Mouse (Mus musculus): ENCODE results near the gene Pla2r1. TPM values are rescaled to one million over a fixed set of nuclear protein-coding genes. Genes with fewer than 3 reads are reported as not detected.

Pla2r1 gene
- polyA plus RNA-seq, 1 experiment from 2014 or later = 0.50 TPM

DNA sequence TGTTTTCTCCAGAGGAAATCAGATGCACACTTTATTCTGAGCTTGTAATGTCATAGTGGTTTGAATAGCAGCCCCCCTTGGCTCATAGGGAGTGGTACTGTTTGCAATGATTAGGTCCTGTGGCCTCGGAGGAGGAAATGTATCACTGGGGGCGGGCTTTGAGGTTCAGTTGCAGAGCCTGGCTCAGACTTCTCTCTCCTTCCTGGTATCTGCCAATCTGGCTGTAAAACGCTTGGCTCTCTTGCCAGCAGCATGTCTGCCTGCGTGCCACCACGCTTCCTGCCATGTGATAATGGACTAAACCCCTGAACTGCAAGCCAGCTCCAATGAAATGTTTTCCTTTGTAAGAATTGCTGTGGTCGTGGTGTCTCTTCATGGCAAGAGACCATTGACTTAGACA, 103.4 kb downstream of the Pla2r1 start:
- WGBS (ENCODE audit: missing documents) = 12% methylated on average over 5 of the region's 6 CpGs
- no peaks in the 10 kb centered on the region for H3K79me2 ChIP-seq (ENCODE audit: inconsistent target)
- no peak overlapping the region for H3K4me3 ChIP-seq (ENCODE audit: inconsistent target)
- no peaks in the 10 kb centered on the region for H3K36me3 ChIP-seq (ENCODE audit: inconsistent target)
- no peak overlapping the region for H3K27ac ChIP-seq

DNA sequence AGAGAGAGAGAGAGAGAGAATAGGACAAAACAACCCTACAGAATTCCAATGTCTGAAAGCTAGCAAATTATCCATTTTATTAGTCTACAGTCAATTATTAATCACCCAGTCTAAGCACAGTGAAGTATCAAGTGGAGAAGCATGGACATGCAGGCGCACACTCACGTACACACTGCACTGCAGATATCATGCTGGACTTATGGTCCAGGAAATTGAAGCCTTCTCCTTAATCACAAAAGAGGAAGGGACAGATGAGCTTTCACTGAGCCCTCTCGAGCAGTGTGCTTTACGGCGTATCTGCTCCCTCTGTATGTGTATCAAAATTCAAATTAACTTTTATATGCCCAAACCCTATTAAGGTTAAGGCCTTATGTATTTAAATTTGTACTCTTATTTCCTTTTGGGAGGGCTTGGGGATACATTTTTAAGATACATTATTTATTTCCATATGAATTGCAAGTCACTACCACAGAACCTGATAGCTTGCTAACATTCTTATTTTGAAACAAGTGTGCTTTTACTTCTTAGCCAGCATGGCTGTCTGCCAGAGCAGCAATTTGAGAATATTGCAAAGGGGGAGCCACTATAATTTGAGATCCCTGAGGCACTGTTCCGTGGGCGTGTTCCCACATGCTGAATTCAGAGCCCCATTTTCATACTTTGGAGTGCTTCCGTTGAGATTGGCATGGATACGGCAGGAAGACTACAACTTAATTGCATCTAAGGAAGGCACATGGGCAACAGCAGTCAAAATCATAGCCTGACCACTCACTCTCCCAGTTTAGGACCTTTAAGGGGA, 108.2 kb downstream of the Pla2r1 start:
- Histone ChIP-seq H3K27ac (no peak overlapping the region), H3K36me3 (ENCODE audit: inconsistent target) (no peaks in the 10 kb centered on the region), H3K79me2 (ENCODE audit: inconsistent target) (no peaks in the 10 kb centered on the region), H3K4me3 (ENCODE audit: inconsistent target) (no peak overlapping the region)
- WGBS (ENCODE audit: missing documents) = 79% methylated on average over 9 of the region's 9 CpGs

DNA sequence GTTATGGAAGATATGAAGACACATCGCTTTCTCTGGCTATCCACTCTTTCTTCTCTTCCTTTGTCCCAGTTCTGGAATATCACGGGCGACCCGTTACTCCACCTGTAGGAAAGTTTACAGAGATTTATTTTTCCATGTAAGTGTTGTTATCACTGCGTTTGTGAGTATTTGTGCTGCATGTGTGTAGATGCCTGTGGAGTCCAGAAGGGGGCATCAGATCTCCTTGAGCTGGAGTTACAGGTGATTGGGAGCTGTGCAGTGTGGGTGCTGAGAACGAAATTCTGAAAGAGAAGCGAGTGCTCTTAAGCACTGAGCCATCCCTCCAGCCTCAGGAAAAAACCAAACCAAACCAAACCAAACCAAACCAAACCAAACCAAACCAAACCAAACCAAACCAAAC, 109.8 kb downstream of the Pla2r1 start:
- Histone ChIP-seq H3K27ac (no peak overlapping the region), H3K79me2 (ENCODE audit: inconsistent target) (no peaks in the 10 kb centered on the region), H3K36me3 (ENCODE audit: inconsistent target) (no peaks in the 10 kb centered on the region), H3K4me3 (ENCODE audit: inconsistent target) (no peak overlapping the region)
- 95% methylated on average over 6 of the region's 7 CpGs for whole genome bisulfite sequencing (ENCODE audit: missing documents)

DNA sequence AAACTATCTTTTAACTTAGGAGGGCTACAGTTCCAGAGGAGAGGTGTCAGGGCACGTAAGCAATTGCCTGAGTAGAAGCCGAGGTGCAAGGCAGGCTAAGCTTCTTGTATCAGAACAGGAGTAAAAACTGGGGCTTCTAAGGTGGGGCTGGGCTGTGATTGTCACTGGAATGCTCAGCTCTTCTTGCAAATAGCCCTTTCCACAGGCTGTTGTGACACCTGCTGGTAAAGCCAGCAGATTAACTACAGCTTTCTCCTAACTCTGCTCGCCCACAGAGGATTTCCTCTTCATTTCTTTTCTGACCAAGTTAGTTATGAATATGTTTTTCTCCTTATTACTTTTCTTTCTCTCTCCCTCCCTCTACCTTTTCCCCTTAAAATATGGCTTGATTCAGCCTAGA, 111.2 kb downstream of the Pla2r1 start:
- Histone ChIP-seq H3K27ac (no peak overlapping the region), H3K36me3 (ENCODE audit: inconsistent target) (no peaks in the 10 kb centered on the region), H3K79me2 (ENCODE audit: inconsistent target) (no peaks in the 10 kb centered on the region), H3K4me3 (ENCODE audit: inconsistent target) (no peak overlapping the region)
- WGBS (ENCODE audit: missing documents) = 69% methylated on average over 3 of the region's 3 CpGs

DNA sequence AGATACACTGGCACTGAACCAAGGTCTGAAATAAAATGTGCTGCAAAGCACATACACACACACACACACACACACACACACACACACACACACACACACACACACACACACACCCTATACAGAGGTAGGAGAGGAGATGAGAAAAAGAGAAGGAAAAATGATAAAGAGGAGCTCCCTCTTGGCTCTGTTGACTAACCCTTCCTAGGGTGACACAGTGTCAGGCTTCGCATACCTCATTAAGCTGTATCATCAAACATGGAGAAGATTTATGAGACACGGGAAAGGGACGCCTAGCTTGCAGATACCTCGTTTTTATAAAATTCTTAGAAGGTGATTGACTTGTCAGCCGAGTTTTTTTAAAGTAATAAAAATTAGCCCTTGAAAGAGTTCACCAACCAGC, 116.3 kb downstream of the Pla2r1 start:
- H3K4me3 ChIP-seq (ENCODE audit: inconsistent target) = no peak overlapping the region
- 91% methylated on average over 5 of the region's 5 CpGs for WGBS (ENCODE audit: missing documents)
- H3K36me3 ChIP-seq (ENCODE audit: inconsistent target) = no peaks in the 10 kb centered on the region
- H3K79me2 ChIP-seq (ENCODE audit: inconsistent target) = no peaks in the 10 kb centered on the region
- H3K27ac ChIP-seq = no peak overlapping the region

DNA sequence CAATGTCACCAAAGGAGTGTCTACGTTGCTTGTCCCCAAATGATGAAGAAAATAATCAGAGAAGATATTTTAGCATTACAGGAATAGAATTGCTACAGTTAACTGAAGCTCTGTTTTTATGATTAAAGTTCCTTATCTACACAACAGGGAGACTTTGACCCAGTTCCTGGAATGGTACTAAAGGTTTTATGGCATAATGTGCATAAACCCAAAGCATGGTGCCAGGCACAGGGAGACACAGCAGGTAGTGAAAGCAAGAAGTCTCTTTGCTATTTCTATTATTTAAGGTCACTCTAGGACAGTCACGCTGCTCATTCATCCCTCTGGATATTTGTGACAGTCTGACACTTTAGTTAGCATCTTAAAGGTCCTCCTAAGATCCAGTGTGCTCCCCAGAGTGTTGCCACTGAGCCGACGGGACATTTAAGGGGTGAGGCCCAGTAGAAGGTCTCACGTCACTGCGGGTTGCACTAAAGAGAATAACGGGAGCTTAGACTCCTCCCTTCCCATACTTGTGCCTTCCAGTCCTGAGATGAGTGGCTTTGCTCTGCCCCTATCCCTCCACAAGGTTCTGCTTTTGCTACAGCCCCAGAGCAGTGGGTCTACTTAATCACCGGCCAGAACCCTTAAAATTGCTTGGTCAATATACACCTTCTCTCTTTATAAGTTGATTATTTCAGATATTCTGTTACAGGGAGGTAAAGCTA, 122.6 kb downstream of the Pla2r1 start:
- 77% methylated on average over 8 of the region's 8 CpGs for WGBS (ENCODE audit: missing documents)
- no peaks in the 10 kb centered on the region for H3K79me2 ChIP-seq (ENCODE audit: inconsistent target)
- no peaks in the 10 kb centered on the region for H3K36me3 ChIP-seq (ENCODE audit: inconsistent target)
- H3K27ac ChIP-seq = no peak overlapping the region
- H3K4me3 ChIP-seq (ENCODE audit: inconsistent target) = no peak overlapping the region

DNA sequence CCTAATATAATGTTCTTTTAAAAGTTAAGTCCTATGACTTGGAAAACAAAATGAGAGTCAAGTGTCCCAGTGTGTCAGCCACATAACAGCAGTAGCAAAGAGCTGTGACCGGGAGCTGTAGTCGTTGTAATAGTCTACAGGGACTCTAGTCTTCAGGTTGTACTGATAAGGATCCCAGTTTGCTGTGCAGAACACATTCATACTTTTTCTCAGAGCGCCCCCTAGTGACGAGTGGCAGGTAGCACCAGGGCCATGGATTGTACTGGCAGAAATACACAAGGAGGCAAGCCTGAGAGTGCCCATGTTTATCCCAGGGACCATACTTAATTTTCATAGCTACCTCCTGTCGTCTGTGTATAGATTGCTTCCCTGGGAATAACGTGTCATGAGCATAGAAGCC, 135.0 kb downstream of the Pla2r1 start:
- Histone ChIP-seq H3K4me3 (ENCODE audit: inconsistent target) (no peak overlapping the region), H3K27ac (no peak overlapping the region), H3K36me3 (ENCODE audit: inconsistent target) (no peaks in the 10 kb centered on the region), H3K79me2 (ENCODE audit: inconsistent target) (no peaks in the 10 kb centered on the region)
- 9% methylated on average over 6 of the region's 6 CpGs for WGBS (ENCODE audit: missing documents)

DNA sequence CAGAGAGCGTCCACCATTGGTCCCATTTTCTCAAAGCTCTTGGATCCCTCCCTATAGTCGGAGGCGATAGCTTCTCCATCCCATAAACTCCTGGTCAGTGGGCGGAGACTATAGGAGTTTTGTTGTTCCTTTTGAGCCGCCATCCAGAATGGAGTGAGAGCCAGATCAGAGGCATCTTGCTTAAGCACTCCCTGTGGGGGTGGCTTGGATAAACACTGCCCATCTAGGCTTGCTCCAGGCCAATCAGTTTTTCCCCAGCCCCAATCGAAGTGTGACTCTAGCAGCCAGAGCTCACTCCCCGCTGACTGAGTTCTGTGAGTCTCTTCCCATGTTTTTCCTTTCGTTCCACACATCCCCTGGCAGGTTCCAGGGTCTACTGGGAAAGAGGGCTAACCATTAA, 138.8 kb downstream of the Pla2r1 start:
- no peak overlapping the region for H3K4me3 ChIP-seq (ENCODE audit: inconsistent target)
- WGBS (ENCODE audit: missing documents) = 82% methylated on average over 8 of the region's 8 CpGs
- no peak overlapping the region for H3K27ac ChIP-seq
- no peaks in the 10 kb centered on the region for H3K36me3 ChIP-seq (ENCODE audit: inconsistent target)
- no peaks in the 10 kb centered on the region for H3K79me2 ChIP-seq (ENCODE audit: inconsistent target)

DNA sequence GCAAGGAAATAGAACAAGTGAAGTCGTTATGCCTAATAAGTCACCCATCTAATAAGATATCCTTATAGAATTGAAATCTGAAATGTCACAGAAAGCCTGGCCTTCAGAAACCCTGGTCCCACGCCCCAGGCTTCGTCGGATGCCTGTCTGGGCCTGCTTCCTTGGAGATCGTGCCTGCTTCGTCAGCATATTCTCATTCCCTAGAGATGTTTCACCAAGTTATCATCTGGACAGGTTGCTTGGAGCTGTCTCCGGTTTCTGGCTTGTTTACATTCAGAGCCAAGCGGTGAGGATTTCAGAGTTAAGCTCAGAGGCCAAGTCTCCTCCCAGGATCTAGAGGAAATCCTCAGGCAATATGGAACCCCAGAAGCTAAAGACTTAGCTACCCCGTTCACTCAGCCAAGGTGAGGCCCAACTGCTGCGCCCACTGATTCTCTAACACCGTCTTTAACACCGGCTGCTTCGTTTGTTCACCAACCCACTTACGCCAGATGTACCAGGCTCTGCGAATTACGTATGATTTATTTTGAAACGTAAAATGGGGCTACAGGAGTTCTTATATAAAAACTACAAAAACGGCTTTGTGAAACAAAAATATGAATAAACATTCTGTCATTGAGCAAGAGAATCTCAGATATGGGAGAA, 140.0 kb downstream of the Pla2r1 start:
- Histone ChIP-seq H3K79me2 (ENCODE audit: inconsistent target) (no peaks in the 10 kb centered on the region), H3K36me3 (ENCODE audit: inconsistent target) (no peaks in the 10 kb centered on the region), H3K27ac (no peak overlapping the region), H3K4me3 (ENCODE audit: inconsistent target) (no peak overlapping the region)
- WGBS (ENCODE audit: missing documents) = 95% methylated on average over 18 of the region's 18 CpGs

DNA sequence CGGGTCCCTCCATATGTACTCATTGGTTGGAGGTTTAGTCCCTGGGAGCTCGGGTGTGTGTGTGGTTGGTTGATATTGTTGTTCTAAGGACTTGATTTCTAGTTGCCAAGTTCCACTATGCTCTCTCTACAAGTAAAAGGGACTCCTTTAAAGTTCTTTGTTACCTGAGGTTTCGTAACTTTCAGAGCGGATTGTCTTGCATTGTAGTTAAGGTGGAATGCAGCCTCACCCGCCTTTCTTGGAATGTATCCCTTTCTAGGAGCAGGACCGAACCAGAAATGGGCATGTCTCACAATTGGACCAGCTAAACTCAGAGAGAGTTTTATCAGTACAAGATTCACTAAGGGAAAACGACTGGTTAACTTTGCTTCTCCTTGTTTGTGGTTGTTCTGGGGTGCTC, 141.9 kb downstream of the Pla2r1 start:
- Histone ChIP-seq H3K4me3 (ENCODE audit: inconsistent target) (no peak overlapping the region), H3K27ac (no peak overlapping the region)
- WGBS (ENCODE audit: missing documents) = 87% methylated on average over 7 of the region's 7 CpGs

DNA sequence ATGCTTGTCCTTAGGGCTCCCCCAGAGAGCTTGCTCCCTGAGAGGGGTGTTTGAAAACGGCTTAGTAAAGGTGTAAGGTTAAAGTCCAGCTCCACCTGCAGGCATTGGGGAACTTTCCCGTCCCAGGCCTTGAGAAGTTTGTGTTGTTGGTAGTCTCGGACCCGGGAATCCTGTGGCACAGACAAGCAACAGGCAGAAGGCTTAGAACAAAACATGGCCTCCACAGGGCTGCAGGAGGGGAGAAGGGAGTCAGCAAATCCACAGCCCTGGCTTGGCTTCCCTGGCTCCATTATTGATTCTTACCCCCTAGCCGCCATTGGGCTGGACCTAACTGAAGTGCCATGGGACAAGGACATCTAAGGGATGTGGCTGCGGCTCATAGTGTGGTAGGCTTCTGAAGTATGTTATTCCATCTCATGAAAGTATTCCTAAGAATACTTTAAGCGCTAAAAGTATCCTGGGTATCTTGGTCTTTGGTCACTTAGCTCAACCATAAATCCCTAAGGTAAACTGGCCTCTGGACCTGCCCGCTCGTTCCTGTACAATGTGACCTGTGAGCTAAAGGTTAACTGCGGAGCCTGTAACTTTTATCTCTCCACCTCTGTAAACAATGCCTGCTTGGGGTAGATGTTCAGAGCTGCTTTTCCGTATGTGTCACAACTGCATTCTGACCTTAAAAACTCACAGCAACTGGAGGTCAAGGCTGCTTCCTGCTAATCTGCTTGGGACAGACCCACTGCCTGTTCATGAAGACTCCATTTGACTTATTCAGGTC, 142.9 kb downstream of the Pla2r1 start:
- no peaks in the 10 kb centered on the region for H3K36me3 ChIP-seq (ENCODE audit: inconsistent target)
- no peak overlapping the region for H3K27ac ChIP-seq
- H3K4me3 ChIP-seq (ENCODE audit: inconsistent target) = no peak overlapping the region
- WGBS (ENCODE audit: missing documents) = 92% methylated on average over 11 of the region's 11 CpGs
- no peaks in the 10 kb centered on the region for H3K79me2 ChIP-seq (ENCODE audit: inconsistent target)

More for the DNA sequence above, 141.9 kb downstream of the Pla2r1 start:
- Histone ChIP-seq H3K79me2 (ENCODE audit: inconsistent target) (no peaks in the 10 kb centered on the region), H3K36me3 (ENCODE audit: inconsistent target) (no peaks in the 10 kb centered on the region)

DNA sequence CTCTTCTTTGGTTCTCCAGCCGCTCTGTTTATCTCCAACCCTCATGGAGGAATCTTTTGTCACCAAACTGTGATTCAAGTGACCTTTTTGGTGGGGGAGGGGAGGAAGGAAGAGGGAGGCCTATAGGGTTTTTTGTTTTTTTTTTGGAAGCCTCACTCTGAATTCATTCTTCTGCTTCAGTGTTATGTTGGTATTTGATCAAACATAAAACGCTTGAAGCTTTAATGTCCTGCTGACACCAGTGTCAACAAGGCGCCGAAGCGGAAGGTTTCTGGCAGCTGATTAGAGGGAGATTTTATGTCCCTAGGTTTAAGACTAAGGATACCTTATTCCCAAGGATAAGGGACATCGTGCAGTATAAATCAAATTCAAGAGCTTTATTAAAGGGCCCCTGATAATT, 143.9 kb downstream of the Pla2r1 start:
- no peaks in the 10 kb centered on the region for H3K36me3 ChIP-seq (ENCODE audit: inconsistent target)
- H3K79me2 ChIP-seq (ENCODE audit: inconsistent target) = no peaks in the 10 kb centered on the region
- no peak overlapping the region for H3K27ac ChIP-seq
- no peak overlapping the region for H3K4me3 ChIP-seq (ENCODE audit: inconsistent target)
- 95% methylated on average over 6 of the region's 6 CpGs for WGBS (ENCODE audit: missing documents)

DNA sequence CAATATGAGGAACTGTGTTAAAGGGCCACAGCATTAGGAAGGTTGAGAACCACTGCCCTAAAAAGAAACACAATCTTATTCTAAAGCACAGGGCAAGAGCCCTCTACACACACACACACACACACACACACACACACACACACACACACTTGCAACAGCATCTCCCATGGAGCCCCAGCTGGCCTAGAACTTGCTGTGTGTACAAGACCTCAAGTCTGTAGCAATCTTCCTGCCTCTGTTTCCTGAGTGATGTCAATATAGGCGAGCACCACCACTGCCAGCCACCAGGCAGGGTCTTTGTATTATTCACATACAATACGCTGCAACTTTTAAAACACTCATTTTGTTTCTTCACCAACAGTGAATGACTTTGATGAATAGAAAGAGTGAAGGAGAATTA, 145.7 kb downstream of the Pla2r1 start:
- Histone ChIP-seq H3K4me3 (ENCODE audit: inconsistent target) (no peak overlapping the region), H3K27ac (no peak overlapping the region), H3K79me2 (ENCODE audit: inconsistent target) (no peaks in the 10 kb centered on the region), H3K36me3 (ENCODE audit: inconsistent target) (no peaks in the 10 kb centered on the region)
- 50% methylated on average over 2 of the region's 2 CpGs for WGBS (ENCODE audit: missing documents)

DNA sequence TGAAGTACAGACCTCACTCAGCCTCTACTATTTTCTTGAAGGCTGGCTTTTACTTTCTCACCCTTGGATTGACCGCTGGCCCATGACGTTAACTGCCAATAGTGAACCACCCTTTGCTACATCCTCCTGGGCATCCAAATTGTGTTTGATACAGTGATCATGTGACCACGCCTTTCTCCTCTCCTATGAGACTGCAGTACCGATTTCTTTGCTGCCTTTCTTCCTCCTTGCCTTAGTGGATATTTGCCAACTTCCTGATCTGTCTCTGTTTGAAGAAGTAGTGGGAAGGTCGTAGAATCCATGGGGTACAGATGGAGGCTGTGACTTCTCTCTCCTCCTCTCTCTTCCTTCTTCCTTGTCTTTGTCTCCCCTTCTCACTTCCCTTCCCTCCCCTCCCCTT, 147.7 kb downstream of the Pla2r1 start:
- no peaks in the 10 kb centered on the region for H3K36me3 ChIP-seq (ENCODE audit: inconsistent target)
- no peak overlapping the region for H3K4me3 ChIP-seq (ENCODE audit: inconsistent target)
- H3K27ac ChIP-seq = no peak overlapping the region
- WGBS (ENCODE audit: missing documents) = 48% methylated on average over 5 of the region's 5 CpGs
- H3K79me2 ChIP-seq (ENCODE audit: inconsistent target) = no peaks in the 10 kb centered on the region
